Mouse (Mus musculus): ENCODE data around the gene Itga2b.
"Not testable (repeated sequence)": the region's sequence is repeated elsewhere in the genome, so short reads cannot be mapped to it uniquely, and the experiment has no call there.

Itga2b gene

DNA sequence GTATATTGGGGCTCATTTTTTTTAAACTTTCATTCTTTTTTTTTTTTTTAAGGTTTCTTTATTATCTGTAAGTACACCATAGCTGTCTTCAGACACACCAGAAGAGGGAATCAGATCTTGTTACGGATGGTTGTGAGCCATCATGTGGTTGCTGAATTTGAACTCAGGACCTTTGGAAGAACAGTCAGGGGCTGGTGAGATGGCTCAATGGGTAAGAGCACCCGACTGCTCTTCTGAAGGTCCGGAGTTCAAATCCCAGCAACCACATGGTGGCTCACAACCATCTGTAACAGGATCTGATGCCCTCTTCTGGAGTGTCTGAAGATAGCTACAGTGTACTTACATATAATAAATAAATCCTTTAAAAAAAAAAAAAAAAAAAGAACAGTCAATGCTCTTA lies 59.6 kb downstream of the Itga2b start:
- DNase-seq, result not testable (repeated sequence)

DNA sequence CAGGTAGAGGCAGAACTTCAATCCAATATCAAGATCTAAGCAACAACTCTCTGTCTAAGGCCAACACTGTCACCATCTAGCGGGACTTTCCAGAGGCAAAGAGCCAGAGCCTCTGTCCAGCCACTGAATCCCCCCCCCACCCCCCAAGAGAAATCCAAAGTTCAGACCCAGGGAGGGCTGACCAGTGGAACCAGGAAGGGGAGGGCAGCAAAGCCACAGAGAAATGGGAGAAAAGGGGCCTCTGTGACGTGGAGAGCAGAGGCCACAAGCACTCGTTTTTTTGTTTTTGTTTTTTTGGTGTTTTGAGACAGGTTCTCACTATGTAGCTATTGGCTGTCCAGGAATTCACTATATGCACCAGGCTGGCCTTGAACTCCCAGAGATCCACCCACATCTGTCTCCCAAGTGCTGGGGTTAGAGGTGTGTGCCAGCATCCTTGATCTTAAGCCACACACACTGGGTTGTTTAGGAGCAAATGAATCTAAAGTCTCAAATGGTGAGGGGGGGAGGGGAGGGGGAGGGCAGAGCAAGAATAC lies 60.1 kb downstream of the Itga2b start:
- no peak for DNase-seq

DNA sequence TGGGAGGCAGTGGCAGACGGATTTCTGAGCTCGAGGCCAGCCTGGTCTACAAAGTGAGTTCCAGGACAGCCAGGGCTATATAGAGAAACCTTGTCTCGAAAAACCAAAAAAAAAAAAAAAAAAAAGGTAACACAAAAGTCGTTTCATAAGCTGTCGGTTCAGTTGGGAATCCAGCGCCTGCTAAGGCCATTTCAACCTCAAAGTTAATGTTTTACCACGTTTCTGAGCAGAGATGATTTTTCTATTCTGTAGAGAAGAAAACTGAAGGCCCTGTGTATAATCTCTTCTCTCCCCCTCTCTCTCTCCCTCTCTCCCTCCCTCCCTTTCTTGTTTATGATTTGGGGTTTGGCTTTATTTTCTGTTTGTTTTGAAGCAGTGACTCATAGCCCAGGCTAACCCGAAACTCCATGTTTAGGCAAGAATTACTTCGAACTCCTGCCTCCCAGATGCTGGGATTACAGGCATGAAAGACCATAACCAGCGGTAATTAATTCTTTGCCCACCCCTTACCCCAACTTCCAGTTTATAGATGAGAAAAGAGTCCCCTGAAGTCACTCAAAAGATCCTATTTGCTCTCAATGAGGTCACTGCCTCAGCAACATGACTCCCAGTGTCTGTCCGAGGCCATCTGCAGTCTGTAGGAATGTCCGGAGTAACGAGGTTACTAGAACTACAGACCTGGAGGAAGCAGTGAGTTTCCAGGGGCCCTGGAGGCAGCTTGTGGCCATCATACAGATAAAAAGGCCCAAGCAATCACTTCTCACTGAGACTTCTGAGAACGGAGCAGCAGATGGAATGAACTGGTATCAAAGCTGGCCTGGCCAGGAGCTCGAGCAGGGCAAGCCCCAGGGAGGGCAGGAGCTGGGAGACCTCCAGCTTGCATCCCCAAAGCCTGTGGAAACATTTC lies 60.8 kb downstream of the Itga2b start:
- peak; percentile 61 for DNase-seq

DNA sequence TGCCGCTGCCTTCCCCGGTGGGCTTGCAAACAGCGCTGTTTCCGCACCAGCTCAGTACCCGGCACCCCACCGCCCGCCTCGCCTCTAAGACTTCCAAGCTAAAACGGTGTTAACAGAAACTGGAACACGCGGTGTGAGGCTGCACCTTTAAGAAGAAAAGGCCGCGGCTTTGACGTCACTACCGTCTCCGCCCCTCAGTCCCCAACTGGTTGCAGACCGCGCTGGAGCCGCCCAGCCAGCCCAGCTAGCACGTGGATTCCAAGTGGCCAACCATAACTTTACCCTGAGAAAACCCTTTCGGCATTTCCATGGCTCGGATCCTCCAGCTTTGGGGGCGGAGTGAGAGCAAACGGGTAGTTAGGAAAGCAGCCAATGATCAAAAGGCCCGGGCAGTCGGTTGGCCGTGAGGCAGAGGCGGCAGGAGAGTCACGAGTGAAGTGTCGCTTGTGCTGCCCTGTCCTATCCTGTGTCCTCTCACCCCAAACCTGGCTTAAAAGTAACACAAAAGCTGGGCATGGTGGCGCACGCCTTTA lies 61.5 kb downstream of the Itga2b start:
- peak; percentile 99 for DNase-seq

DNA sequence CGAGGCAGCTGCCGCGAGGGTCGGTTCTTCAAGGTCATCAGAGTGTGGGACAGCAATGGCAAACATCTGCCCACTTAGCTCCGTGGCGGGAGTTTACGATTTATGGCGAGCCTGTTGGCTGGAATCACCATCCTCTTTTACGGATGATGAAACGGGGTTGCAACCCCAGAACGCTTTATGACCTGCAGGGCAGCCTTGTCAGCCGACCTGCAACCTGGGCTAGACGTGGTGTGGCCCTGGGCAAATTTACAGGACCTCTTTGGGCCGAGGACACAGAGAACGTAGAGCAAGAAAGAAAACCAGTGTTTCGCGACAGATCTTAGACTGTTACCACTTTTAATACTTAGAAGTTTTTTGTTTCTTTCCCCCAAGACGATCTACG lies 62.1 kb downstream of the Itga2b start, which contains the start of gene Slc25a39:
TSS of gene Slc25a39 (minus strand) at position 113 of the 382 bp plus-strand sequence.
- DNase-seq, result no peak

DNA sequence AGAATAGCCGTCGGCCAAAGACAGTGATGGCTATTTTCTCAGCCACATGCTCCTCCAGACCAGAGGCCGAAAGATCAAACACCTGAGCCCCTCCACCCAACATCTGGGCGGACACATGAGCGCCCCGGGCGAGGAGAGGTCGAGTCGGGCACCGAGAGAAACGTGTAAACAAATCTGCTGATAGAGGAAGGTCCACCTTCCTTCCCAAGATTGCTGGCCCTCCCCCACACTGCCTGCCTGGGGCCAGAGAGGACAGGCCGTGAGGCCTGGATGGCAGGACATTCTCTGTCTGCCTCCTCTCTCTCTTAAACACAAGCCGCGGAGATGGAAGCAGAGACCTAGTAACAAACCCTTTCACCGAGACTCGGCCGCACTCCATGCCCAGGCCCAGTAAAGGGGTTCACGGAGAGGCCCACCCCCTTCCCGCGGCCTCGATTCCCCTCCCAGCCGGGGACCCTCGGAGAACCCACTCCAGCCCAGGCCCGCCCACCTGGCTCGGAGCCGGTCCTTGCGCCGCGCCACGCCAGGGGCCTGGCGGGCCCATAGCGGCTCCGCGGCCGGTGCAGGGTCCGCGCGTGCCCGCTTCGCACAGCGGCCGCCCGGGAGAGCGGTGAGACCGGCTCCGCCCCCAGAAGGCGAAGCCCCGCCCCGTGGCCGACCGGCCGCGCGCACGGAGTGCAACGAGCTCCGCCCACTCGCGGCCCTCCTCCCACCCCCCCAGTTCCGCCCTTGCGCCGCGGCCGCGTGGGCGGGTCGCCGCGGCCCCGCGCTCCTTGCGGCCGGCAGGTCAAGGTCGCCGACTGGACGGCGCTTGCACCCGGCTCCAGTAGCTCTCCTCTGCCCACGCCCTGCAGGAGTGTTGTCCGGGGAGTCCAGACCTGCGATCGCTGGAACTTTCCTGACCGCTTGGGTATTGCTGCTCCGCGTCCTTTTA lies 62.8 kb downstream of the Itga2b start:
- peak; percentile 89 for DNase-seq

DNA sequence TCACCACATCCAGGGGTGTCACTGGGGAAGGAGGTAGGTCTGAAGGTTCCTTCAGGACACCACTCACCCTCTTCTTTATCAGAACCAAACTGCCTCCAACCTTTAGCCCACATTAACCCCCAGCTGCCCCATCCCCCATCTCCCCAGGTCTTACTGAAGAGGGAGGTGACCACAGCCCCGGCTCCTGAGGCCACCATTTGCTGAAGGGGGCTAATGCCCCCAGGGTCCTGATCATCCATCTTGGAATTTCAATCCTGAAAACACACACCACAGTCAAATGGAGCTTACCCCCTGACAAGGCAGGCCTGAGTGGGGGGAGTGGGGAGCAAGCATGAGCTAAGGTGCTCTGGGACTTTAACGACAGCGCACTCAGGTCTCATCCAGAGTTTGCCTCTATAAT lies 63.5 kb downstream of the Itga2b start:
- no peak for DNase-seq

DNA sequence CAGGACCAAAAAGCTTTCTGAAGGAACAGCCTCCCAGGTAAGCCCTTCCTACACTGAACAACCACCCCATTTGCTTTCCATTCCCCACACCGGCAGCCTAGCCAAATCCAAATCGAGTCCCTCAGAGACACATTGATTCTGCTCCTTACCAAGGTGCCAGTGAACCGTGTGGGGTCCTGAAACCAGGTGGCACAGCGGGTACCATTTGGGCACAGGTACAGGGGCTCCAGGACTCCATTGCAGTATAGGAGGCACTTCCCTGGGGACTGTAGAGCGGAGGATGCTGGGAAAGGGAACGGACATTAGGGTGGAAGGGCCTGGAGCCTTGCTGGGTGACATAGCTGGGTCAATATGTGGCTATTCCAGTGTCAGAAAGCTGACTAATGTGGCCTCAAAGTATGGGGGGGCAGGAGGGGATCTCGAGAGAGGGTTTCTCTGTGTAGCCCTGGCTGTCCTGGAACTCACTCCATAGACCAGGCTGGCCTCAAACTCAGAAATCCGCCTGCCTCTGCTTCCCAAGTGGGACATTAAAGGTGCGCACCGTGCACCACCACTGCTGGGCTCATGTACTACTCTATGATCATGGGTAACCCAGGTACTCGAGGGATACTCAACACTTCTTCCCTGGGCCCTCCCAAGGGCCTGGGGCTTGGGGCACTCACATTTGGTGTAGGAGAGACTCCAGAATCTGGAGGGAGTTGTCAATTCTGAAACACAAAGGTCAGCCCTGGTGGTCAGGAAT lies 64.2 kb downstream of the Itga2b start:
- DNase-seq, result peak; percentile 33

DNA sequence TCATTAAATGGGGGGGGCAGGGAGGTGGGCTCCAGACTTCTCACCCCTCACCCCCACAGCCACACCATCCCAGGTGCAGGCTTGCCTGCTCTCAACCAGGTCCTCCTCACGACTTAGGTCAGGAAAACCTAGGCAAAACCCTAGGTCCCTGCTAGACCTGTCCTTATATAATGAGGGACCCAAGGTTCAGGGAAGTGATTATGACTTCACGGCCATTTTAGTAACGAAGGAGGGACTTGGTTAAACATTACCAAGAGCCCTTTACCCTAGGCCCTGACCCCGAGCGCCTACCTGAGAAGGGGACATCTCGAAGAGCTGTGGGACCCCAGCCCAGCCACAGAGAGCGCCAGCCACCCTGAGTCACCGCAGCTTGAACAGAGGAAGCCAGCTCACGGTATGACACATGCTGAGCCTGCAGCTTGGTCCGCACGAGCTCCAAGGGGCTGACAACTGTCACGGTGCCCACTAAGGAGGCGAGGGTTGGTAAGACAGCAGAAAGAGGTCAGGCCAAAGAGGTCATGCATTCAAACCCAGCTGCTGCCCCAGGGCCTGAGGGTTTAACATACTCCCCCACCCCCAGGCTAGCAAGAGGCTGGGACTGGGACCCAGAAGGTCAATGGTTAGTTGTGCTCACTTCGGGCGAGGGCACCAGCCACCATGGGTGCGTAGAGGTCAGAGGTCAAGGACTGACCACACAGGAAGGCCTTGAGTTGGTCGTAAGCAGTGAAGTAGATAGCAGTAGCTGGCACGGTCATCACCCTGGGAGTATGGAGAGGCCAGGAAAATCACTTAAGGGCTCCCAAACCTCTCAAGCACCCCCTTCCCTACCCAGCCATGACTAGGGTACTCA lies 65.5 kb downstream of the Itga2b start:
- peak; percentile 67 for DNase-seq

DNA sequence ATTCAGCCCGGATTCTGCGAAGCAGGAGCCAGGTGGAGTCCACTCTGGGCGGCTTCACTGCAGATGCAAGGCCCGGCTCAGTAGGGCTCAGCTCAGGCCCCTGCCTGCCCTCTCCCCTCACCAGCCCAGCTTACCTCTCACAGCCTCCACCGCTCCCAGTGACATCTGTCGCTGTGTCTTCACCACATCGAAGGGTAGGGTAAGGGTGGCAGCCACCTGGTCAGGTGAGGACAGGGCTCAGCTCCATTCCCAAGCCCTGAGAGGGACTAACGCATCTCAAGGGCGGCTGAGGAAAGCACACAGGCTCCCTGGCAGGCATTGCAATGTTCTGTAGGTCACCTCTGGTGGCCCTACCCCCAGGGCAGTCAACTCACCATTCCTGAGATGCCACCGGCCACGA lies 66.3 kb downstream of the Itga2b start:
- no peak for DNase-seq
